Mouse (Mus musculus): ENCODE results near the gene Slc25a21. TPM values are rescaled to one million over a fixed set of nuclear protein-coding genes. Genes with fewer than 3 reads are reported as not detected.
A peak's percentile ranks its signal among the peaks of the same experiment; 100 is the strongest.
"Not testable (repeated sequence)": the region's sequence is repeated elsewhere in the genome, so short reads cannot be mapped to it uniquely, and the experiment has no call there.

Gene Slc25a21
- total RNA-seq (2021): under 1 TPM; 0.56 to 0.77 TPM

DNA sequence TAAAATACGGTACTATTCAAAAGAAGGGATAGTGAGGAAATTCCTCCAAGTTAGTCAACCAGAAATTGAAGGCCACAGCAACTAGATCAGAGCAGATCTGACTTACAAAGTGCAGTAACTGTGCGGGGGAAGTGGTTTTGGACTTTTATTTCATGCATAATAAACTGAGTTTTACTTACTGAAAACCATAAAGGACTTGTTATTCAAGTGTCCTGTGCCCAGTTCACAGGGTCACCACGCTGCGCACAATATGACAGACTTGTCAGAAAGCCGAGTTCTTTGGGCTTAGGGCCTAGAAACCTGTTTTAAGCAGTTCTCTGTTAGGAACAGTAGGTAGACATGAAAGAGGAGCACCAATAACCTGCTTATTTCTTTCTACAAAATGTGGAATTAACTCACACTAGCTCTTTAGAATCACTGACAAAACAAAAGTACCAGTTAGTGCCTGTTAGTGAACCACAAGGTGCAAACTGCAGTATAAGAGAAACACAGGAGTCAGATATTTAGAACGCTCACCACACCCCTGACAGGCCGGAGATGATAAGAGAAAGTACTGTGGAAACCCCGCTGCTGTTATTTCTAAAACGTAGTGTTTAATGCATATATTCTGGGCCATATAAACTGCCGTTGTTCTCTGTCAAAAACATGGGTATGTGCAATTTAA lies at the start of gene Slc25a21:
Gene Slc25a21, minus strand, starts transcription at position 110 of the 664 bp plus-strand sequence.
- intact Hi-C loops (cut with DNase I): no loop called here
- DNase-seq (ENCODE audit: extremely low spot score in 1 of 2, low spot score in 2 of 2): no peak

DNA sequence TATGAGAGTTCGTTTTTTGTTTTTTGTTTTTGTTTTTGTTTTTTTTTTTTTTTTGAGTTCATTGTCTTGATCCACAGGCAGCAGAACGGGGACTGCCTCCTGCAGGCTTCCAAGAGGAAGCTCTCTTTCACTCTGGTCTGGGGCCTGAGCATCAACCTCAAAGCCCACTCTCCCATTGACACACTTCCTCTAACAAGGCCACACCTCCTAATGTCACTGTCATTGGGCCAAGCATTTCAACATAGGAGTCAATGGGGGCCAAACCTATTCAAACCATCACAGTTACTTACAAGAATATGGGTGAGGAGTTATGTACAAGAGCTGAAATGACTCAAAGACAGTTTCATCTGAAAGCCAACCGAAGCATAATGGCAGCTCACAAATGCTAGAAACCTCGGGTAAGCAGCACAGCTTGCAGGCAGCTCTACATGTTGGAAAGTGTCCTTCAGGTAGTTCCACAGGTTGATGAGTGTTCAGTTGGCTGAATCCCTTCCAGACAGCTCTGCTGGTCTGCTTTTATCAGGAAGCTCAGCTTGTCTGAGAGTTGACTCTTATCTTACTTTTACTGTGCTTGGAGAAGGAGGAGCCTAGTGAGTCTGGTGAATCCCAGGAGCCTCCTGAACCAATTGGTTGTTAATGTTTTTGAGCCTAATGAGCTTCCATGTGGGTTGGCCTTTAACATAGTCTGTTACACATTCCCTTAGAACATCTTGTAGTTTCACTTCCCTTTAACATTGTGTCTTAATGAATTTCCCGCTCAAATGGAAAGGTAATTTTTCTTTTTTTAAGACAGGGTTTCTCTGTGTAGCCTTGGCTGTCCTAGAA lies 46.6 kb upstream of the Slc25a21 start:
- intact Hi-C loops (cut with DNase I): no loop called here
- no peak for DNase-seq (ENCODE audit: extremely low spot score in 1 of 2, low spot score in 2 of 2)

- intact Hi-C loops (cut with DNase I): no loop called here
- no peak for DNase-seq (ENCODE audit: extremely low spot score in 1 of 2, low spot score in 2 of 2)
Measured at GRCm38 (mm10) chr12:57233386-57233785, 36.1 kb upstream of the Slc25a21 start.

DNA sequence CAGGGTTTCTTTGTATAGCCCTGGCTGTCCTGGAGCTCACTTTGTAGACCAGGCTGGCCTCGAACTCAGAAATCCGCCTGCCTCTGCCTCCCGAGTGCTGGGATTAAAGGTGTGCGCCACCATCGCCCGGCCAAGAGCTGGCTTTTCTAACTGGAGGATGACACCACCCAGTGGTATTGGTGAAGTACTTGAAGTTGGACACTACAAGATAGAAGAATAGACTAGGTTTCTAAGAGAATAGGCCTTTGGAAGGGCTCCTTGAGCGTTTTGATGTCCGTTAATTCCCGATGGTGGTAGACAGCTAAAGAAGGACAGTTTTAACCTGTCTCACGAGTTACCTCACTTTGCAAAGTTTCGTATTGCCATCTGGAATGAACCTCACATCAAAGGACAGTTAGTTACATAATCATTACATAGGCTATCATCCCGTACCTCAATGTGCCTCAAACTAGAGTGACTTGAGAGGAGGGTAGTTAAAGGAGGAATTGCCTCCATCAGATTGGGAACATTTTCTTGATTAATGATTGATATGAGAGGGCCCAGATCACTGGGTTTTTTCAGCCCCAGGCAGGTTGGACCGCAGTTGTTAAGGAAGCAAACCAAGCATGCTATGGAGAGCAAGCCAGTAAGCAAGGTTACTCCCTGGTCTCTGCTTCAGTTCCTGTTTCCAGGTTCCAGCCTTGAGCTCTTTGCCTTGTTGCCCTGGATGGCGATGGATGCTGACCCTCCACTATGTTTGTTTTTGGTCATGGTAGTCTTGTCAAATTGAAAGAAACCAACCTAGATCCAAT lies 34.0 kb upstream of the Slc25a21 start:
- intact Hi-C loops (cut with DNase I): no loop called here
- peak in 1 of 2 experiments; percentile 35 for DNase-seq (ENCODE audit: extremely low spot score in 1 of 2, low spot score in 2 of 2)

- peak; percentile 83 to 91 for DNase-seq (ENCODE audit: extremely low spot score in 1 of 2, low spot score in 2 of 2)
- intact Hi-C loops (cut with DNase I): no loop called here
Measured at GRCm38 (mm10) chr12:57230192-57230706, 33.0 kb upstream of the Slc25a21 start, which contains the start of the genes Prps1l3 and Mipol1. Gene Prps1l3, plus strand, starts transcription at chr12:57230412. Gene Mipol1, plus strand, starts transcription at chr12:57230427.

- intact Hi-C loops (cut with DNase I): no loop called here
- DNase-seq (ENCODE audit: extremely low spot score in 1 of 2, low spot score in 2 of 2): no peak
Measured at GRCm38 (mm10) chr12:57229703-57230102, 32.4 kb upstream of the Slc25a21 start.

DNA sequence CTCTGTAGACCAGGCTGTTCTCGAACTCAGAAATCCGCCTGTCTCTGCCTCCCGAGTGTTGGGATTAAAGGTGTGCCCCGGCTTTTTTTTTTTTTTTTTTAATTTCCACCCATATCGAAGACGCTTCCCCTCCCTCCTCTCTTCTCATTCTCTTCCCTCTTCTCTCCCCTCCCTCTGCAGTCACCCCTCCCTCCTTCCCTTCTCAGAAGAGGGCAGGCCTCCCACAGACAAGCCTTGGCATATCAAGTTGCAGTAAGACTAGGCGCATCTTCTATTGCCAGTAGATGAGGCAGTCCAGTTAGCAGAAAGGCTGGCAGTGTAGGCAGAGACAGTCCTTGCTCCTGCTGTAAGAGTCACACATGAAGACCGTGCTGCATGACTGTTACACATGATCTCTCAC lies 30.5 kb upstream of the Slc25a21 start:
- intact Hi-C loops (cut with DNase I): no loop called here
- no peak for DNase-seq (ENCODE audit: extremely low spot score in 1 of 2, low spot score in 2 of 2)

GRCm38 (mm10) chr12:57226411-57226810 lies 29.1 kb upstream of the Slc25a21 start:
- intact Hi-C loops (cut with DNase I): no loop called here
- DNase-seq (ENCODE audit: extremely low spot score in 1 of 2, low spot score in 2 of 2): no peak

DNA sequence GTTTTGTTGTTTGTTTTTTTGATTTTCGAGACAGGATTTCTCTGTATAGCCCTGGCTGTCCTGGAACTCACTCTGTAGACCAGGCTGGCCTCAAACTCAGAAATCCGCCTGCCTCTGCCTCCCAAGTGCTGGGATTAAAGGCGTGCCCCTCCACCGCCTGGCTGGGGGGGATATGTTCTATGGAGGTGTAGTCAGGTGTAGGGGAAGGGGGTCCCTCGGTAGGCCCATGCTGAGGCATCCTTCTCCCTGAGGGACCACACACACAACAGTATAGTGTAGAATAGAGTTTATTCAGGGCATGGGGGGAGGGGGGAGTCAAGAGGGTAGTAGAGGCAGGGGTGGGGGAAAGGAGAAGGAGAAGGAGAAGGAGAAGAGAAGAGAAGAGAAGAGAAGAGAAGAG lies 15.2 kb upstream of the Slc25a21 start:
- DNase-seq (ENCODE audit: extremely low spot score in 1 of 2, low spot score in 2 of 2); intact Hi-C loops (cut with DNase I): not testable (repeated sequence)

GRCm38 (mm10) chr12:57211353-57212311 lies 14.4 kb upstream of the Slc25a21 start:
- intact Hi-C loops (cut with DNase I): no loop called here
- DNase-seq (ENCODE audit: extremely low spot score in 1 of 2, low spot score in 2 of 2): peak; percentile 15 to 46

GRCm38 (mm10) chr12:57204276-57204851 lies 7.1 kb upstream of the Slc25a21 start:
- intact Hi-C loops (cut with DNase I): no loop called here

GRCm38 (mm10) chr12:57201901-57202300 lies 4.6 kb upstream of the Slc25a21 start:
- intact Hi-C loops (cut with DNase I): no loop called here

More at GRCm38 (mm10) chr12:57204276-57204851, 7.1 kb upstream of the Slc25a21 start:
- DNase-seq (ENCODE audit: extremely low spot score in 1 of 2, low spot score in 2 of 2): no peak

GRCm38 (mm10) chr12:57199427-57199826 lies 2.2 kb upstream of the Slc25a21 start:
- DNase-seq (ENCODE audit: extremely low spot score in 1 of 2, low spot score in 2 of 2): no peak

More at GRCm38 (mm10) chr12:57201901-57202300, 4.6 kb upstream of the Slc25a21 start:
- DNase-seq (ENCODE audit: extremely low spot score in 1 of 2, low spot score in 2 of 2): no peak

GRCm38 (mm10) chr12:57198269-57198668 lies 997 bp upstream of the Slc25a21 start:
- intact Hi-C loops (cut with DNase I): no loop called here
- DNase-seq (ENCODE audit: extremely low spot score in 1 of 2, low spot score in 2 of 2): no peak

More at GRCm38 (mm10) chr12:57199427-57199826, 2.2 kb upstream of the Slc25a21 start:
- intact Hi-C loops (cut with DNase I): no loop called here

DNA sequence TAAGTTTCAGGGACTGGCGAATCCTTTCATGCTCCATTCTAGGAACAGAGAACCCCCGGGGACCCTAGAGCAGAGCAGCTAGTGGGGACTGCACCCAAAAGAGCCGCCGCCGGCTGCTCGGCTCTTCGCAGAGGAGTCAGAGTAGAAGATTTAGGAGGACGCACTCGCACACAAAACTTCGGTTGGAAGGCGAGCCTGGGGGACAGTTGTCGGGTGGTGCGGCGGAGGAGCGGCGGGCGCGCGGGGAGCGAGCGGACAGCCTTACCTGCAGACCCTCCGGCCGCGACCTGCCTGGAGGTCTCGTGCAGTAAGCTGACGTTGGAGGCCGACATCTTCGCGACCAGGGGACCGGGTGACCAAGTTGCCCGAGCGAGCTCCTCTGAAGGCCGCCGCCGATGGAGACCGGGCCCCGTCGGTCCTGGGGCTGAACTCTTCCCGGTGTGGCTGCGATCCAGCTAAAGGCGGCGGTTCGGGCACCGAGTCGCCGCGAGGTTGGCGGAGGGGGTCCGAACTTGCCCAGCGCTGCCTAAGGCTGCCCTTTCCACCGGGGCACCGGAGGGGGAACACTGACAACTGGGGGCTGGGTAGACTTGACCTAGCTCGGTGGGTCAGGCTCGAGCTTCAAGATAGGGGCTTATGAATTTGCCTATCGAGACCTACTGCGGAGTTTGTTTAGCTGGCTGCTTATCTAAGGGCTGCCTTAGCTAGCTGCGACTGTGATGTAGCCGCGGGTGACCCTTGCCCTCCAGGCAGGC lies 487 bp downstream of the Slc25a21 start:
- DNase-seq (ENCODE audit: extremely low spot score in 1 of 2, low spot score in 2 of 2): peak in 1 of 2 experiments; percentile 34
- intact Hi-C loops (cut with DNase I): no loop called here

GRCm38 (mm10) chr12:57196286-57196607 lies 1.0 kb downstream of the Slc25a21 start:
- intact Hi-C loops (cut with DNase I): no loop called here
- no peak for DNase-seq (ENCODE audit: extremely low spot score in 1 of 2, low spot score in 2 of 2)

- DNase-seq (ENCODE audit: extremely low spot score in 1 of 2, low spot score in 2 of 2): no peak
- intact Hi-C loops (cut with DNase I): no loop called here
Measured at GRCm38 (mm10) chr12:57194609-57195008, 2.7 kb downstream of the Slc25a21 start.
